Mouse (Mus musculus) E14TG2a.4 (cell line): ENCODE data around the gene Tmc6.

Experiments used
- CTCF ChIP-seq: conservative IDR thresholded peaks from 2 replicates; pipeline ENCODE4 v1.5.1; 2014; ENCODE audit warnings: low read length
- NANOG ChIP-seq: IDR thresholded peaks from 2 replicates; pipeline ENCODE4 v1.6.1; 2014; ENCODE audit warnings: borderline replicate concordance, low read length, mixed read lengths
- POU5F1 ChIP-seq: IDR thresholded peaks from 2 replicates; pipeline ENCODE4 v1.6.1; 2014; ENCODE audit warnings: low read length, borderline replicate concordance

DNA sequence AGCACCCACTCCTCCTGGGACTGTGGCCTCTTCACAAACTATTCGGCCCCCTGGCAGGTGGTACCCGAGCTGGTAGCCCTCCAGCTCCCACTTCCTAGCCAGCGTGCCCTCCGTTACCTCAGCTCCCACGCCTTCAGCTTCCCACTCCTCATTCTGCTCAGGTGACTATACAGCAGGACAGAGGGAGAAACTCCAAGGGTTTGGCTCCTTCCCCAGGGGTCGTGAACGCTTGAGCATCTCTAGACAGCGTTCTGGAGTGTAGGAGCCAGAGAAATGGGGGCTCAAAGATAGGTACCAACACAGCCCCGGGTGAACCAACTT lies 9.4 kb upstream of the Tmc6 start:
- TF ChIP-seq CTCF (no peak), NANOG (no peak), POU5F1 (no peak)
